ENCODE assay signal across 17 mouse cellular contexts in genomic region chr7:49635971-49636370, GRCm38 (mm10). TPM values are rescaled to one million over a fixed set of nuclear protein-coding genes. Genes with fewer than 3 reads are reported as not detected.
DNase-seq lines count a peak whose midpoint lies in the region; ATAC-seq lines count a peak whose summit lies in the region.
"Had no signal": no experiment of that assay in that cellular context is flagged by ENCODE, and none has a peak within 500 bp of the region (broad histone marks: within the 10 kb centered on the region; RNA-seq: fewer than 3 reads in every experiment).

No protein-coding gene starts in this region.

- peaks cover 99% of the 10 kb centered on the region for H3K27me3 ChIP-seq in hindbrain, embryonic 13.5 days
- H3K27me3 ChIP-seq in midbrain, embryonic 14.5 days (ENCODE audit: control insufficient read depth, insufficient read depth, low read length): peaks cover 86% of the 10 kb centered on the region

- no peak overlapping the region for H3K27ac ChIP-seq in hindbrain, embryonic 13.5 days
- 0 out of 2 replicates have a peak overlapping the region, but pooled peaks have one; percentile 37 for H3K27ac ChIP-seq in midbrain, embryonic 14.5 days (replicated peaks; ENCODE audit: low read depth, low read length)
- H3K27ac ChIP-seq: kidney, postnatal 0 days had no signal

- ATAC-seq in hindbrain, embryonic 13.5 days (ENCODE audit: low FRiP score): no peak
- no peak for ATAC-seq in midbrain, embryonic 14.5 days (ENCODE audit: low FRiP score, low TSS enrichment)
- ATAC-seq in inflammation-experienced regulatory T-cells, adult 6 months: no peak
- ATAC-seq in megakaryocyte-erythroid progenitor cell, adult 5-6 weeks (replicated peaks; ENCODE audit: low FRiP score, low TSS enrichment, poor library complexity, severe bottlenecking): no peak

- peak overlapping the region; percentile 14 for H3K4me3 ChIP-seq in hindbrain, embryonic 13.5 days
- H3K4me3 ChIP-seq in midbrain, embryonic 14.5 days (replicated peaks; ENCODE audit: low read depth, low read length): peak overlapping the region; percentile 32

- DNase-seq in R1 (ENCODE audit: low read depth, low spot score): peak; percentile 51
- peak; percentile 57 for DNase-seq in embryo, embryonic 11 days
- peak; percentile 61 for DNase-seq in midbrain, embryonic 14.5 days
- DNase-seq in adrenal gland, postnatal 36 days: no peak
- no peak for DNase-seq in left cerebral cortex, postnatal 4 days
- DNase-seq: heart, postnatal 4 days; lung, postnatal 10 days had no signal

- no peak overlapping the region for H3K4me2 ChIP-seq in hindbrain, embryonic 13.5 days
- peak overlapping the region; percentile 48 for H3K4me2 ChIP-seq in midbrain, embryonic 14.5 days (ENCODE audit: low read length)

- intact Hi-C loops in left cerebral cortex, postnatal 4 days (cut with DNase I): loop anchor here (5.0 kb wide), 1 partner anchor 41 kb away; no protein-coding TSS in a partner anchor

- no peaks in the 10 kb centered on the region for H3K9me3 ChIP-seq in hindbrain, embryonic 13.5 days
- H3K9me3 ChIP-seq in midbrain, embryonic 14.5 days (ENCODE audit: control insufficient read depth, low read length): no peaks in the 10 kb centered on the region

- WGBS in hindbrain, embryonic 13.5 days: under 1% methylated on average over 22 of the region's 22 CpGs
- under 1% methylated on average over 22 of the region's 22 CpGs for WGBS in midbrain, embryonic 14.5 days

- peaks cover 24% of the 10 kb centered on the region for H3K4me1 ChIP-seq in hindbrain, embryonic 13.5 days (replicated peaks)
- H3K4me1 ChIP-seq in midbrain, embryonic 14.5 days (ENCODE audit: control insufficient read depth, insufficient read depth, low read length): peaks cover 18% of the 10 kb centered on the region; the same call in 1 of the 2 replicates

- H3K36me3 ChIP-seq in hindbrain, embryonic 13.5 days: no peaks in the 10 kb centered on the region
- H3K36me3 ChIP-seq in midbrain, embryonic 14.5 days (ENCODE audit: control insufficient read depth, insufficient read depth, low read length): no peaks in the 10 kb centered on the region

- peak overlapping the region; percentile 2; the same call in 1 of the 2 replicates for H3K9ac ChIP-seq in hindbrain, embryonic 13.5 days
- peak overlapping the region; percentile 40; the same call in 1 of the 2 replicates for H3K9ac ChIP-seq in midbrain, embryonic 14.5 days (replicated peaks; ENCODE audit: low read length)

RNA-seq across cellular contexts. Expression of gene Dbx1, which starts 0.7 kb away (rescaled TPM):
- polyA plus RNA-seq in hindbrain, embryonic 13.5 days (2015; fragmentation: Nextera tagmentation; extraction: Ambion mirVana): 14.3 and 28.7 TPM in 2 replicates
- 14.0 and 52.8 TPM in 2 replicates for polyA plus RNA-seq in midbrain, embryonic 14.5 days (2014; fragmentation: Nextera tagmentation; extraction: Ambion mirVana)
- polyA plus RNA-seq in inflammation-experienced regulatory T-cells, adult 6 months (2017; shearing (Covaris generic)): not detected
- not detected in 2 replicates for total RNA-seq in megakaryocyte-erythroid progenitor cell, adult 5-6 weeks (2014; fragmentation: Nextera tagmentation)
- total RNA-seq in megakaryocyte-erythroid progenitor cell, adult 5-6 weeks (2017): not detected in 2 replicates
- total RNA-seq in adrenal gland, postnatal 36 days (2021): not detected
- total RNA-seq in left cerebral cortex, postnatal 4 days (2021): not detected
- total RNA-seq: common myeloid progenitor, adult 5-6 weeks; heart, adult 18-20 months; heart, postnatal 4 days; layer of hippocampus, postnatal 25 days; liver, adult 2 months; MEL had no signal
- polyA plus RNA-seq: kidney, postnatal 0 days; liver, adult 2 months; spleen, adult 2 months had no signal

Comparison
In these comparisons a context has a peak if more than half of its experiments do, and no peak if none do; other contexts are left out.
1. DNase-seq: peak in R1 (single experiment), embryo, embryonic 11 days (single experiment) and midbrain, embryonic 14.5 days (single experiment); none in adrenal gland, postnatal 36 days (0 of 2) and left cerebral cortex, postnatal 4 days (single experiment).